Mouse (Mus musculus): Measurements from ENCODE around the gene Atf5.

GRCm38 (mm10) chr7:44818751-44819235 is 2.3 kb upstream of the Atf5 start:
- TF ChIP-seq EP300 (IDR thresholded peaks at IDR 0.05; ENCODE audit: insufficient read depth, low read depth, low read length): no peak
- TF ChIP-seq CTCF (IDR thresholded peaks at IDR 0.05): no peak
- TF ChIP-seq POLR2A (IDR thresholded peaks at IDR 0.05; ENCODE audit: insufficient read depth, low read depth, low read length): 0 out of 2 replicates have a peak, but pooled peaks have one; percentile 16

Measured in heart, adult 2 months (tissue).